Comparison of ENCODE assay signal across 15 mouse cellular contexts in the genomic region with DNA sequence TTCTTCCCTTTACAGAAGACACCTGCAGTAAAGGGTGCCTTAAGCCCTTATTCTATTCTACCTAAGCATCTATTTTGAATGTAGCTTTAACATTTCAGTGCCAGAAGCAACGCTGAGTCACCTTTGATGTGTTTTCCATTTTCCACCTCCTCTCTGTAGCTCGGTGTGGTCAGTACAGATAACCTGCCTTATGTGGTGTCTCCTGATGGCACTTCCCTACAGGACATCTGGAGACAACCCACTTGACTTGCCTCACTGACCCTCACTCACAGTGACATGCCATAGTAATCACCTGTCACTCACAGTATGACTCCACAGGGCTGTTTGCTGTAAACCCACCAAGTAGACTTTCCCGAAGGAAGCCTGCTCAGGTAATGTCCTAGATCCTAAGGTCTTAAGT.
"Had no signal": no experiment of that assay in that cellular context is flagged by ENCODE, and none has a peak within 500 bp of the region (broad histone marks: within the 10 kb centered on the region; RNA-seq: fewer than 3 reads in every experiment).

No protein-coding gene starts in this region.

- H3K27me3 ChIP-seq: neural tube, embryonic 15.5 days; stomach, embryonic 15.5 days had no signal

- H3K4me2 ChIP-seq: neural tube, embryonic 15.5 days; stomach, embryonic 15.5 days had no signal

- H3K4me1 ChIP-seq: stomach, embryonic 15.5 days had no signal

- H3K36me3 ChIP-seq: neural tube, embryonic 15.5 days; stomach, embryonic 15.5 days had no signal

- H3K4me3 ChIP-seq: neural tube, embryonic 15.5 days; stomach, embryonic 15.5 days had no signal

- H3K9me3 ChIP-seq: neural tube, embryonic 15.5 days; stomach, embryonic 15.5 days had no signal

- DNase-seq: retina, postnatal 1 day; right cerebral cortex, adult 18-20 months; right cerebral cortex, postnatal 14 days; right cerebral cortex, postnatal 25 days; right cerebral cortex, postnatal 4 days; spleen, adult 18-20 months; thymus, adult 18-20 months; thymus, adult 2 months; thymus, postnatal 14 days; thymus, postnatal 25 days; thymus, postnatal 36 days; thymus, postnatal 4 days had no signal

- H3K9ac ChIP-seq: neural tube, embryonic 15.5 days; stomach, embryonic 15.5 days had no signal

- H3K27ac ChIP-seq: neural tube, embryonic 15.5 days; stomach, embryonic 15.5 days; stomach, postnatal 0 days had no signal
